Mouse (Mus musculus) fibroblast of lung, adult 2 months (primary cell): ENCODE measurements around the gene Asb17.
"Not testable (repeated sequence)": the region's sequence is repeated elsewhere in the genome, so short reads cannot be mapped to it uniquely, and the experiment has no call there.

Source experiments
- DNase-seq: peaks from one replicate; pipeline ENCODE4 v3.0.0-alpha.2; 2011; ENCODE audit warnings: low read depth

The Asb17 gene

GRCm38 (mm10) chr3:153844030-153844429 is at the start of gene Asb17:
TSS of gene Asb17 (plus strand) at chr3:153844209.
- DNase-seq: no peak

- no peak for DNase-seq
These were observed 46.4 kb upstream of the Asb17 start for GRCm38 (mm10) chr3:153797574-153797973.

DNA sequence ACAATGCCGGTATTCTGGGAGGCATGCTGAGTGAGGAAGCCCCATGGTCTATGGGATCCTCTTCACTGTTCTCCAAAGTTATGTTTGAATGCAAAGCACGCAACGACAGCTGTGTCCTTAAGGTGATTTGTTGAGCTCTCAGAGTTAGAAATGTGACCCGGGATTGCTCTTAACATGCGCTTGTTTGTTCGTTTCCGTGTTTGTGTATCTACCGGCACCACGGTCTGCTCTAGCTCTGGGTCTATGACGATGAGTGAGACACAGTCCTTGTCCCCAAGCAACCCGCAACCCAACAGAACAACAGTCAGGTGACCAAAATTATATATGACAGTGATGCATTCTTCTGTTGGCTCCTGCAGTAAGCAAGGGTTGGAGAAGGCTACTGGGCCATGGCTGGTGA is 44.4 kb upstream of the Asb17 start:
- DNase-seq: no peak

DNA sequence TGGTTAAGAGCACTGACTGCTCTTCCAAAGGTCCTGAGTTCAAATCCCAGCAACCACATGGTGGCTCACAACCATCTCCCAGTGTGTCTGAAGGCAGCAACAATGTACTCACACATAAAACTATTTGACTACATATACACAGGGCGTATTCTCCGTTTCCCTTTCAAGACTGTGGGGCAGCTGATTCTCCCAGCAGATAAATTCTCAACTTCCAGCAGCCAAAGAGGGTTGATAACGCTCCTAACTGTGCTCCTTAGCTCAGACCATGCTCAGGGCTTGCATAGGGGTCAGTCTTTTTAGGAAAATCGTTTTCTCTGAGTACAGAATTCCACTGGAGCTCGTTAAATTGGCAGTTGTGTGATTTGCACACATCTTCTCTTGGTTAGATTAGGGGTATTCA is 43.3 kb upstream of the Asb17 start:
- DNase-seq: no peak

DNA sequence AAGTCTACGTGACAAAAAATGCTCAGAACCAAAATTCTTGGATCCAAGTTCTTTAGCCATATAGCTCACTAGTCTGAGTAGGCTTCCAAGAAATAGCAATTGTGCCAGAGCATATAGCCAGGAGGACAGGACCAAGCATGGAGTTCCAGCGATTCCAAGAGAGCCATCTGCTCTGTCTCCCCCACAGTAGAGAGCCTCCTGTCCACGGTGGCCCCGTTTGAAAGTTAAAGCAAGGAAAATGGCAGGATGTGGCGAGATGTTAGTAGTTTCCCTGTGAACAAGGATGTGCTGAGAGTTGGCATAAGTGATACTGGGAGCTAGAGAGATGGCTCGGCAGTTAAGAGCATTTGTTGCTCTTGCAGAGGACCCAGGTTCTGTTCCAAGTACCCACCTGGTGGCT is 42.5 kb upstream of the Asb17 start:
- no peak for DNase-seq

GRCm38 (mm10) chr3:153802640-153803039 is 41.4 kb upstream of the Asb17 start:
- DNase-seq: no peak

- DNase-seq: no peak
These were observed 40.0 kb upstream of the Asb17 start for GRCm38 (mm10) chr3:153804032-153804431.

DNA sequence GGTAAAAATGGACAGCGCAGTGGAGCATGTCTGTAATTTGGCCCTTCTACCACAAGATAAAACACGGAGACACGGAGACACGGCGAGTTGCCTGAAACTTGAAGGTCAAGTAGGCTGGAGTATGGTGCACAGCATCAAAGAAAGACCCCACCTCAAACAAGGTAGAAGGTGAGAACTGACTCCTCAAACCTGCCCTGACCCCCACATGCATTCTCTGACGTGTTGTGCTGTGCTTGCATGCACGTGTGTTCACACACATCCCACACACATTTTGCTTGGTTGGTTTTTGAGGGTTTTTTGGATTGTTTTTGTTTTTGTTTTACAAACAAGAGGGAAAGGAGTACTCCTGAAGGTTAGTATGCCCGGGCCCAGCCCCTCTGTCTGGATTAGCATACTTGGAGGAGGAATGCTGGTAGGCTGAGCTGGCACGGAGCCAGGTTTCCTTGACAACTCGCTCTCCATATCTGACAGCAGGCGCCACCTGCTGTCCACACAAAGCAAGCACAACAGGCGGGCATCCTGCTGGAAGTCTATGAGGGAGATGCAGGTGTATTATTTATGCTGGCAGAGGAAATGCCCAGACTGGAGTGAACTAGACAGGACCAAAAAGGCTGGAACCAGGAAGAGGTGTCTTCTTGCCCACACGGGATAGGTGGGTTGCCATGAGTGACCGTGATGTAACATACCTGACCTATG is 37.8 kb upstream of the Asb17 start:
- peak; percentile 19 for DNase-seq

- no peak for DNase-seq
These were observed 37.1 kb upstream of the Asb17 start for GRCm38 (mm10) chr3:153806773-153807443.

GRCm38 (mm10) chr3:153807444-153808149 is 36.4 kb upstream of the Asb17 start:
- DNase-seq: no peak

GRCm38 (mm10) chr3:153808406-153808805 is 35.6 kb upstream of the Asb17 start:
- no peak for DNase-seq

DNA sequence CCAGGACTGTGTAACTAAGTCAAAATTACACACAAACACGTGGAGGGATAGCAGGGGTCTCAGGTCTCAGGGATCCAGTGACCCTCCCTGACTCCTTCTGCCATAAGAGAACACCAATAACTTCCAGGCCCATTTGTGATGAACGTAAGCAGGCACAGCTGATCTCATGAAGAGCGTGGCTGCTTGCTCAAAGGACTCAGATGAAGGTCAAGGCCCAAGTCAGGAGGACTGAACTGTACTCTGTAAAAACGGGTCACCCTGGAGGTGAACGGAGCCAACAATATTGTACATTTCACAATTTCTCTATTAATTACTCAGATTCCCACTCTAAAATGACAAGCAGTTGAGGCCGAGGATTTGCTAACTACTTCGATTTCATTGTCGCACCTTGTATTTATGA is 30.0 kb upstream of the Asb17 start:
- DNase-seq: no peak

DNA sequence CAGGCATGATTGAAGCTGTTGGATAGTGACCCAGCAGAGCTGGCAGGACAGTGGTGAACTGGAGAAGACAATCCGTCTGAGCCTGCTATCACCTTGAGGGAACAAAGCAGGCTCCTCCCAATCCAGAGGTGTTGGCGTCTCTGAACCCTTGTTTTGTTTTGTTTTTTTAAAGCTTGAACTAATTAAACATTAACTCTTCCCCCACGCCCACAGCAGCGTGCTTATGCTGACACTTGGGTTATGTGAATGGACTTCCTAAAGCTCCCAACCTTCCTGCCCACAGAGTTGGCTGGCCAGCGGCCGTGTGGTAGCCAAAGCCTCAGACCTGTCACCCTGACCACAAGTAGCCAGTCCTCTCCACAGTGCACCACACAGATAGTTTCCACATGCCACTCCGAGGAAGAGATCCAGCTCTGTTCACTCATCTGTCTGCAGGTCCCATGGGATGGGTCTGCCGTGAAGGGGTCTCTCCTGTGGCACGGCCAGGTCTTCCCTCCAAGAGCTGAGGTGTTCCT is 26.6 kb upstream of the Asb17 start:
- DNase-seq: no peak

DNA sequence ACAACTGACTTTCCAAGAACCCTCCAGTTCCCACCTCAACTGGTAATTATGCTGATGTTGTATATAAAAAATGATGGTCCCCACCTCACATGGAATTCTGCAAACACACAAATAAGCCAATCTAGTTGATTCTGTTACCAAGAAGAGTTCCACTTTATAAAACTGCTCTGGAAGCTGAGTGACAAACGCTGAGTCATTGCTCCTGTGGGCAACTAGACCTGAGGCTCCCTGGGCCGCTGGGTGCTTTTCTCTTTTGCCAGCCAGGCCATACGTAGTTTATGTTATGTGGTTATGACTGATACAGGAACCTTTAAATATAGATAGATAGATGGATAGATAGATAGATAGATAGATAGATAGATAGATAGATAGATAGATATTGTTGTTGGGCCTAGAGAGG is 25.3 kb upstream of the Asb17 start:
- DNase-seq: no peak

- DNase-seq: no peak
These were observed 24.6 kb upstream of the Asb17 start for GRCm38 (mm10) chr3:153819438-153819837.

DNA sequence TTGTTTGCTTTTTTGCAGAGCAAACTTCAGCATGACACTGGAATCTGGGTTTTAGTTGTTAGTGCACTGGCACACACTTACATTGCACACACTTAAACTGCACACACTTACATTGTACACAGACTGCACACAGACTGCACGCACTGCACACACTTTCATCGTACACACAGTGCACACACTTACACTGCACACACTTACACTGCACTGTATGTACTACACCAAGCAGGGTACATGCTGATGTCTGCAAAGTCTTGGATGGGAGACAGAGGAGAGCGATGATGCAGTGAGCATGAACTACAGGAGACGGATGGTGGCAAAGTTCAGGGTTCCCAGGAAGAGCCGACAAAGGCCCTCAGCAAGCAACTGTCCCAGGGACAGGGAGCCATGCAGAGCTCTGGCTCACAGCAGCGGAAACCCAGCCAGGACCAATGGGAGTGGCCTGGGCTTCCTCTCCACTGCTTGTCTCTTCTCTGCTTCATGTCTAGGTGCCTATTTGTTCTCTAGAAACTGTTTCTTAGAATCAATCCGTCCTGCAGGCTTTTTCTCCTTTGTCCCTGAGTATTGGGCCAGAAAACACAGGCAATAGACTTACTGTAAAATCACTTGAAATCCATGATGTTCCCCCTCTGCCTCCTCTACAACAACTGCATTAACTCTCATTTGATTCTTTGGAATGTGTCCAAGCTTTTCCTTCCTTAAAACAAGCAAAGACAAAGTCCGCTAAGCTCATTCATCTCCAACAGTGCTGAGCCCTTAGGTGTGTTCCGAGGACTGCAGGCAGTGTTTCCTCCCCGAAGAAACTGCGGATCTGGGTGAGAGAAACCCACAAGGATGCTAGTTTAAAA is 20.1 kb upstream of the Asb17 start:
- DNase-seq: no peak

DNA sequence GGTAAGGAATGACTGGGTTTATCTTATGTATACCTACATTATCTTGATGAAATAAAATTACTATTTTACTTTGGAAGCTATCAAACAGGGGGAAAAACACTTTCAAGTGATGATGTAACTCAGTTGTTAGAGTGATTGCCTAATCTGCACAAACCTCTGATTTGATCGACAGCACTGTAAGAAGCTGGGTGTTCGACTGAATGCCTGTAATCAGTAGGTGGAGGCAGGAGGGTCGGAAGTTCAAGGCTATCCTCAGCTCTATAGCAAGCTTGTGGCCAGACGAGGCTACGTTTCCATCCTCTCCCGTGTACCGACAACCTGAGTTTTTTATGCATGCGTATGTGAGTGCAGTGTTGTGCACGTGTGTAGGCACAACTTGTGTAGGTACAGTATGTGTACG is 18.8 kb upstream of the Asb17 start:
- DNase-seq: no peak

DNA sequence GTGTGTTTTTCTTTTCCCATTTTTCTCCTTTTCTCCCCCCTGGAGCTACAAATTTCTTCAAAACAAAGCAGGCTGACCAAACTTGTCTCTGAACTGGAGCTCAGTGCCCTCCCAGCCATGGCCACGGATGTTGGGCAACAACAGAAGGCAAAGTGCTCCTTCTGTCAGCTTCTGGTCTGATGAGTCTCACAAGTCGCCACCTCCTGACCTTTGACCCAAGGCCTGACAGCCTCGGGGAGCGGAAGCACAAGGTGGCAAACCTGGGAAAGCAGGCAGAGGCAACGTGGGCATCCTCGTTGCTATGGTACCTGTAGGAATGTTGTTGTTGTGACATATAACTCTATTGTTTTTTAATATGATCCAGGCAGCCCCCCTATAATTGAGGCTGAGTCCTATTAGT is 17.4 kb upstream of the Asb17 start:
- DNase-seq: no peak

DNA sequence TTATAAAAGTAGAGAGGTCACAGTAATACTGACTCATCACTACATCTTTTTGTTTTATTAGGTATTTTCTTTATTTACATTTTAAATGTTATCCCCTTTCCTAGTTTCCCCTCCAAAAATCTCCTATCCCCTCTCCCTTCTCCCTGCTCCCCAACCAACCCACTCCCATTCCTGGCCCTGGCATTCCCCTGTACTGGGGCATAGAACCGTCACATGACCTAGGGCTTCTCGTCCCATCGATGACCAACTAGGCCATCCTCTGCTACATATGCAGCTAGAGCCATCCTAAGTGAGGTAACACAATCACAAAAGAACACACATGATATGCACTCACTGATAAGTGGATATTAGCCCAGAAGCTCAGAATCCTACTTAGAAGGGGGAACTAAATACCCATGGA is 14.2 kb upstream of the Asb17 start:
- not testable (repeated sequence) for DNase-seq

- DNase-seq: no peak
These were observed 12.8 kb upstream of the Asb17 start for GRCm38 (mm10) chr3:153831014-153831872.
